Mouse (Mus musculus) urinary bladder, adult 2 months (tissue): ENCODE measurements around the gene Asb4. TPM values are rescaled to one million over a fixed set of nuclear protein-coding genes. Genes with fewer than 3 reads are reported as not detected.
"Not testable (repeated sequence)": the region's sequence is repeated elsewhere in the genome, so short reads cannot be mapped to it uniquely, and the experiment has no call there.

Experiments
- DNase-seq: peaks from one replicate; pipeline ENCODE4 v3.0.0; 2022; ENCODE audit warnings: low spot score
- polyA plus RNA-seq: library from polyadenylated mRNA; depleted of rRNA; stranded (reverse); fragments of >200 nt; gene quantifications from 2 replicates; pipeline ENCODE4 v1.2.3, GENCODE M21; 2012; rRNA removed

Gene Asb4
- polyA plus RNA-seq = 1.5 and 1.6 TPM in 2 replicates

DNA sequence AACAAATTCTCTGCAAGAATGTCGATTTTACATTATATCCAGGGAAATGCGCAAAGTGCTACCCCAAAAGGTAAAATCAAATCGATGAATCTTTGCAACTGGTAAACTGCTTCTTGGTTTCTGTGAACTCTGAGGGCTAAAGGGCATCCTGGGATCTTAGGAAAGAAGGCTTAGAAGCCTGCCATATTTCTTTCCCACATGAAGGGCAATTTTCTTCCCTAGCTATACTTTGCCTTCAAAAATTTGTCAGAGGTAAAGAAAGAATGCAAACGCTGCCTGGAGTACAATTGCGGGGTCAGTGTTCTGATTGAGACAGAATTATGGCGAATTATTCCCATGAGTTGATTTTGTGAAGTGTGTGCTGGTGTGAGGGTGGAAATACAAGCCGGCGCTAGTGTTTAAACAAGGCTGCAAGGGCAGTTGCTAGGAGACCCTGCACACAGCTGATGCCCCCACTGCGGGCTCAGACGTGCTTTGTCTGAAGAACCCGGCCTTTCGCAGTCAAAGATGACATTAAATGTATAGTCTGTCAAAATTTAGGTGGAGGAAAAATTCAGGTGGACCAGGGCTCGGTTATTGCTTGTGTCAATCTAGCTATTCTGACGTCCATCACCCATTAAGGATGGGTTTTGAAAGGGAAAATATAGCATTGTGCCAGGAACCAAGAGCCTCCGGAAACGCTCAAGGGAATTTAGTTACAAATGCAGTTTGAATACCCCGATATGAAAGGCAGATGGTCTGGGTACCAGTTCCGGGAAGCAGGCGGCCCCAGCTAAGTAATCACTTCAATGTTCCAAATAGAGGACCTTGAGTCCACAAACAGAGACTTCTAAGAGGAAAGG, at the start of gene Asb4:
TSS of gene Asb4 (plus strand) at position 51 of the 842 bp plus-strand sequence.
- no peak for DNase-seq

DNA sequence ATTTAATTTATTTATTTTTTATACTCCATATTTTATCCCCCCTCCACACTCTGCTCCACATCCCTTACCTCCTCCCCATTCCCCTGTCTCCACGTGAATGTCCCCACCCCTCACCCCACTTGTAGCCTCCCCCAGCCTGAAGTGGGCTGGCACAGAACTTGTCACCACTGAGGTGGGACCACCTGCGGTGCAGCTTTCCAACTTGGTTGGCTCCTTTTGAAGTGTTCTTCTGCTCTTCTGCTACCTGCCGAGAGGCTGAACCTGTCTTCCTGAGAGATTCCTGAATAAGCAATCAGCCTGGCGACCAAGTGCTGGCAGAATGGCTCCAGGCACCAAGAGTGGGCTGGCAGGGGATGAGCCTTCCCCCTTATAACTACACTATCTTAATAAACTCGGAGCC, 49.2 kb upstream of the Asb4 start:
- no peak for DNase-seq

DNA sequence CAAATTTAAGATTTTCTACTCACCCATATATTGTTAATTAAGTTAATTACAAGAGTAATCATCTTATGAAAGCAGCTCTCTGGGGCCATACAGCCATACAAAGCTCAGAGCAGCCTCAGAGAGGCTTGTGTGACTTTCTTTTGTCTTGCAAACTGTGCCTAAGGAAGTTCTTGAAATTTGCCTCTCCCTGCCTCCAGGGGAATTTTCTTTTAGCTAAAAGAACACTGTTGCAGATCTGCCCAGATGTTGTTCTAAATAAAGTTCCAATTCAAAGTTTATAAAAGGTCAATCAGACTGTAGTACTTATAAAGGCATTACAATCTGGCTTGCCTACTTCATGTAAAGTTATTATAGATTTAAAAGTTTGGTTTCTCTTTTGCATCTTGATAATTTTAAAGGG, 47.2 kb upstream of the Asb4 start:
- DNase-seq = not testable (repeated sequence)

DNA sequence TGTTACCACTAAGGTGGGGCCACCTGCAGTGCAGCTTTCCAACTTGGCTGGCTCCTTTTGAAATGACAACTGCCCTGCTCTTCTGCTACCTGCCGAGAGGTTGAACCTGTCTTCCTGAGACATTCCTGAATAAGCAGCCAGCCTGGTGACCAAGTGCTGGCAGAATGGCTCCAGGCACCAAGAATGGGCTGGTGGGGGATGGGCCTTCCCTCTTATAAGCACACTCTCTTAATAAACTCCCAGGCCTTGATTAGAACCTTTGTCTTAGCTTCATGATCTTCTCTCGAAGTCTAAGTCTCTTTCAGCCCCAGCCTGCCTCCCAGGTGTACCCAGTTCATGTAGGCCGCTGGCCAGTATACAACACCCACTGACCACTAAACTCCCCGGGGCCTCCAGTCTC, 44.4 kb upstream of the Asb4 start:
- not testable (repeated sequence) for DNase-seq

DNA sequence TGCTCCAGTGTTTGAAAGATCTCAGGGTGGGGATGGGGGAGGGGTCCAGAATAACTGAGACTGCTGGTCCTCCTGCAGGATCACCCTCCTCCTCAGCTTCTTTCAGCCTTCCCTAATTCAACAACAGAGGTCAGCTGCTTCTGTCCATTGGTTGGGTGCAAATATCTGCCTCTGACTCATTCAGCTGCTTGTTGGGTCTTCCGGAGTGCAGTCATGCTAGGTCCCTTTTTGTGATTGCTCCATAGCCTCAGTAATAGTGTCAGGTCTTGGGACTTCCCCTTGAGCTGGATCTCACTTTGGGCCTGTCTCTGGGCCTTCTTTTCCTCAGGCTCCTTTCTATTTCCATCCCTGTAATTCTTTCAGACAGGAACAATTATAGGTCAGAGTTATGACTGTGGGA, 43.9 kb upstream of the Asb4 start:
- DNase-seq = not testable (repeated sequence)

DNA sequence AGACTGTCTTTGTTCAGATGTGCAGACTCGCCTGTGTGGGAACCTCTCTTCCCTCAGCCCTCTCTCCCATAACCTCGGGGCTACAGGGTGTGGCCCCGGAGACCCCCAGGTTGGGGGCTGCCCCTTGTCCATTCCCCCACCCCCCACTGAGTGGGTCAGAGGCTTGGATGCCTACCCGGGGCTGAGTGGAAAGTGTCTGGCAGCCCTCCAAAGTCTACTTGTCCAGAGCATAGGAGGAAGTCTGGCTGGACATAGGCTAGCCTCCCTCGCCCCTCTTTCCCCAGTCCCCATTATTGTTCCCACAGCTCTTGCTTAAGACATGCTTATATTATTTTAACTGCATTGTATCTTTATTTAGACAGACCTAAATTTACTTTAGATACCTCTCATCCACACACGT, 38.9 kb upstream of the Asb4 start:
- DNase-seq = no peak

DNA sequence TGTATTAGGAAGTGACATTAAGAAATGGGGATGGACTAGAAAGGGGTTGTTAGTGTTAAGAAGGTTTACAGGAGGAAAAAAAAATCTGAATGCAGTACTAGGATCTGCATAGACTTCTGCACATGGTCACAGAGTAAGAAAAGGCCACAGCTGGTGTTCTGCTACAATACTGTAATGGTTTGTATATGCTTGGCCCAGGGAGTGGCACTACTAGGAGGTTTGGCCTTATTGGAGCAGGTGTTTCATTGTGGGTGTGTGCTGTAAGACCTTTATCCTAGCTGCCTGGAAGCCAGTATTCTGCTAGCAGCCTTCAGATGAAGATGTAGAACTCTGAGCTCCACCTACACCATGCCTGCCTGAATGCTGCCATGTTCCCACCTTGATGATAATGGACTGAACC, 25.3 kb upstream of the Asb4 start:
- no peak for DNase-seq

DNA sequence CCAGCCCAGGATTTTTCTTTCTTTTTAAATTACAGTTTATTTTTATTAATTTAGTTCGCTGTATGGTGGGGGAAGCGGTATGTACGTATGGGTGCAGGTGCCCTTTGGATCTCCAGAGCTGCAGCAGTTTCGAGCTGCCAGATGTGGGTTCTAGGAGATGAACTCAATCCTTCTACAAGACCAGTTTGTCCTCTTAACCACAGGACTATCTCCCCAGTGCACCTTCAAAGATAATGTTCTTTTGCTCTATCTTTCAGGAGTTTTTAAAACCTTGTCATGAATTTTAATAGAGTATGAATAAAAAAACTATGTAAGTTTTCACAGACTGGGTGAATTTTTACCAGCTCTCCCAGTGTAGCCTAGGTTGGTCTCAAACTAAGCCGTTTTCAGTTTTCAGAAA, 22.8 kb upstream of the Asb4 start:
- no peak for DNase-seq

DNA sequence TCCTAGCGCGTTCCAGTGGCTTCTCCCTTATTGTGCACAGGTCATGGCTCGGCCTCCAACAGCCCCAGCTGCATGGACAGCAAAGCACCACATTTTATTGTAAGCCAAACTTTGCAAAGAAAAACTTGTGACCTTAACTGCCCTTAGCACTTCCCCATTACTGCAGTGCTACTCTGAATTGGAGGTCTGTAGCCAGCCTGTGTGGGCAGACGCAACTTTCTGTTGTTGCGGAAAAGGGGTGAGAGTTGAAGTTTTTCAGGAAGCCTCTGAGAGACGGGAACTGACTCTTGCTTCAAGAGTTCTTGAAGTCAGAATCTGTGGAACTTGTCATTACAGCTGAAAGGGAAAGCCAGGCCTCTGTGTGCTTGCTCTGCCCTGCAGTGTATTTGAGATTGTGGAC, 21.2 kb upstream of the Asb4 start:
- DNase-seq = no peak

DNA sequence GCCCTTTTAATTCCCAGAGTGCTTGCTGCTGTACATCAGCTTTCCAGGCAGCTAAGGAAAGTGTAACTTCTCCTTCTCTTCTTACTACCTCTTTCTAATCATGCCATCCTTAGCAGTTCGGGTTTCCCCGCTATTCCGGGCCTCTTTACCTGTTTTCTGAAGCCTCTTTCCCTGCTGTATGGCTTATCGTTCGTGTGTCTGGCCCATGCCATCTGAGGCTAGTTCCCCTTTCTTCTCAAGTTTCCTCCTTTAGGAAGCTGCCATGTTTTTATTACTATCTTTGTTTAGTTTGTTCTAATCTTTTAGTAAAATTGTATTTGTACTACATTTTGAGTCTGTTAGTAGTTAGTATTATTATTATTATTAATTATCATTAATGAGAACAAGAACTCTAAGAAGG, 17.3 kb upstream of the Asb4 start:
- no peak for DNase-seq

DNA sequence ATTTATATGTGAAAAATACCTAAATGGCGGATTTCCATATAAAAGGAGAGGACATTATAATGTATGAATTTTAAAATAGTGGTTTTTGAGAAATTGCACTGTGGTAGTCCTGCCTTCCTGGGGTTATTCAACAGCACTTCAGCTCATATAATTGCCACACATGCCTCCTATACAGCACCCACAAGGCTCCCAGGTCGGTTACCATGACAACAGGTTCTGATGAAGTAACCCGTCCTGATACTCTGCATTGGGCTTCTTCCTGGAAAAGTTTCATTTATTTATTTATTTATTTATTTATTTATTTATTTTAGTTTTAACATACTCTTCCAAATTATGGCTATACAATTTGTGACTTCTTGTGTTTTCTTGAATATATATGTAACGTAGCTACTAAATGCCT, 6.3 kb upstream of the Asb4 start:
- no peak for DNase-seq

DNA sequence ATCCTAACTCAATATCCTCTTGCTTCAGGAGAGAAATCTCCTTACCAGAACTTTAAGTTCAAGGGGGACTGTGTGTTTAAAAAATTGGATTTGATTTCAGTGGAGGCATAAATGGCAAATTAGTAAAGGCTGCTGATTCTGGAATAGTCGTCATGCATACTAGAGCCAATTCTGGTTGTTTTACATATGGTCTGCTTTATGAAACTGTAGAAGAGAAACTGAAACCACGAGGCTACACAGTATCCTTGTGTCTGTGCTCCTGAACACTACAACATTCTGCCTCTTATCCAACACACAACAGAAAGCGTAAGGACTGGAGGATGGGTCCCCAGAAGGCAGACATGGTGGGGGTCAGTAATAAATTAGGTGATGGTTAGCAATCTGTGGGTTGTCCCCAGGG, 4.1 kb upstream of the Asb4 start:
- no peak for DNase-seq

DNA sequence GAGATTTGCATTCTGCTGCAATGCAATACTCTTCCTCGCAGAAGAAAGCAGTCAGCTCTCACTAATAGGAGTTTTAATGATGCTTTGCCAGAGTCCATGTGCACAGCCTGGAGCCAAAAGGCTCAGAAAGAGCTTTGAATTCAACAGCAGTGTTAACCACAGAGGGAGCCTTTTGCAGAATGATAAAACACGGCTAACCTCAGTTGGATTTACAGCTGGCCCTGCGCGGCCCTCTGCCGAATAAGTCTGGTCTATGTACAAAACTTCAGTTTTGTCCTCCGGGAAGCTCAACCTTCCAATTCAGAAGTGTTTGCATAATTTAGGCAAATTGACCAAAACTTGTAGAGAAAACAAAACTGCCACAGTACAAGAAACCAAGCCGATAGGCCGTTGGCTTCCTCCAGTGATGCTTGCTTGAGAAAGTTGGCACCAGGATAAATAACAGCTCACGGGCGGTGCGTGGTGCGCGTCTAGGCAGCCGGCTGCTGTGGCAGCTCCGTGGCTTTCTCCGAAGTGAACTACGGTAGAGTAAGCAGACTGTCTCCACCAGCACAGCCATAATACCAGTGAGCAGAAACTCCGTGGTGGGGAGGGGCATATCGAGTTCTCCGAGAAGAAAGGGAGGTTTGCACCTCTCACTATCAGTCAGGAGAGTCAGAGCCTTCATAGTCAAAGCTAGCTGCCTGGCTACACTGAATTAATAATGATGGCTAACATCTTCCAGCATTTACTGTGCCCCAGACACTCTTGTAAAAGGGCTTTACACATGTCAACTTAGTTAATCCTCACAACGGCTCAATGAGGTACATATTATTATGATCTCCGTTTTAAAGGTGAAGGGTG, 3.2 kb upstream of the Asb4 start:
- DNase-seq = no peak

DNA sequence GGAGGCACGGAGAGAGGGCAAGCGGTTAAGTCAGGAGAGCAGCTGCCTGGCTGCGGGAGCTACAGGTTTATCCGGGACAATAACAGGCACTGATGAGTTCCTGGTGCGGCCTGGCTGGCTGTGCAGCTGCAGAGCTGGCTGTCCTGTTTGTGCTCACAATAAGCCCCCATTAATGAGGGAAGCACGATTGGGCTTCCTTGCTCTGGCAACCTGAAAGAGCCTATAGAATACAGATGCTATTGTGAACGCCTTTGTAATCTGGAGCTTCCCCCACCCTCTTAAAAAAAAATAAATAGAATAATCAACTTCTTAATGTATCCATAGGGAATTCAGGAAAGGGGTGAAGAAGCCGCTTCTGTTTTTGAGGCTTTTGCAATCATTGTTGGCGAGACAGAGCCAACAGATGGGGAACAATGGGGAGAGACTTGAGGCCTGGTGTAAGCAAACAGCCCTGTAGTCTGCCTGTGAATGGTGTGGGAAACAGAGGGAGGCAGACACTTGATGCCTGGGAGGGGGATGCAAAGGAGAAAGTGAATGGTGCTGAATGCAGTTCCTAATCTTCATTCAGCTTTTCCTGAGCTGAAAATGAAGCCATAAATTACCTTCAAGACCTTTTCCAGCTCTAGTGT, 2.4 kb upstream of the Asb4 start:
- no peak for DNase-seq

DNA sequence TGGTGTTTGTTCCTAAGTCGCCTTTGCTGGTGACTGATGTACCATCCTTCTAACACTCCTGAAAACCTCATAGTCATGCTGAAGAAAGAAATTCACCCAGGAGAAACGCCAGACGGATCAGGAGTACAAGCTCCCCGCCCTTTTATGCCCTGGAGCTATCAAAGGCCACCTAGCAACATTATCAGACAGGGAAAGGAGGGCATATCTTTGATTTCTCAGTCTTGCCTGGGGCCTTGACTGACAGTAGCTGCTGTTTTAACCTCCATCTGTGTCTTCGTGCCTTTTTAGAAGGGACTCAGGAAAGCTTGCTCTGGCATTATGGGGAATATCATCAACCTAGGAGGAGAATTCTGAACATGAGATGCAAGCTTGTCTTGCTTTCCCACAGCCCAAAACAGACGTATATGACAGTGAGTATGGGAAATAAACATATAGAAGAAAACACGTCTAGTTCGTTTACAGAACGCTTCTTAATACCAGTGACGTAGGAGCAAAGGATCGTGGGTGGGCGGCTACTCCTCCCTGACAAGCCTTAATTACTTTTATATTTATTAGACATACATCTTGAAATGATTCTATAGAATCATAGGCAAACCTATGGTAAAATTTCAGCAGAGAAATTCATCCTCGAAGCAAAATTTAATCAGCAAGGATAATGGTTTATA, 1.1 kb upstream of the Asb4 start:
- no peak for DNase-seq

DNA sequence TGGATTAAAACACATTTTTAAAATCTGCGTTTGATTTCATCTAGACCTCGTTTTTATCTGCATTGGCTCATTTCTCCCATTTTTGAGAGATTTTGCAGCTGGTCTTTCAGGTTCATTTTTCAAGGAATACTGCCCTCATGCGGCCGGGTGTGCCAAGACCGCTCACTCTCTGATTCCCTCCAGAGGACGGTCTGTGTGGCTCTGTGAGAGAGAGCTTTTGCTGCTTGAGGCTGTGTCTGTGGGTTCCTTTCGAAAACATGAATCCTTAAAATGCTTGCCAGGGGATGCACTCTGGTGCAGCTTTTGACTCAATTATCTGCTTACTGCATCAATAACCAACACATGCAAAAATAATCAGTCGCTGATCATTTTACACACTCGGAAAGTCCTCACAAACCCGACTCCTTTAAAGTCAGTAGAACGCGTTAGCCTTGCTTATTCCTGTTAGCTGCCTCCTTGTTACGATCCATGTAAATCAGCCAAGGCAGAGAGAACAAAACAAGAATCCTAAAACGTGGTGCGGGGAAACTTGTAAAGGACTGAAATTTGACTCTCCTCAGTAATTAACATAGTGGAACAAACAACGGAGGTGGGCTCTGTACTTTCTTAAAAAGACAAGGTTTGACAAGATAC, 487 bp upstream of the Asb4 start:
- DNase-seq = peak; percentile 50

DNA sequence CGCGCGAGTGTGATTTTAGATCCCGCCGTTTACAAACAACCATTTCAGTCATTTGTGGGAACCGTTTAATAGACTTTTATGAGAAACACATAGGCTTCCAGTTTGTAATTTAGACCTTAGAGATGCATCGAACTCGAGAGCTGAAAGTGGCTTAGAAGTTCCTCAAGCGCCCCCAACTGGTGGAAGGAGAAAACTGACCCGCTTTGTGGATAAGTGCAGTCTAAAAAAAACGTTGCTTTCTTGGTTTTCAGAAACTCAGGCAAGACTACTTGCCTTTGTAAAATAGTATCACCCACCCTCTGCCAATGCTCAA, 948 bp downstream of the Asb4 start:
- DNase-seq = no peak

DNA sequence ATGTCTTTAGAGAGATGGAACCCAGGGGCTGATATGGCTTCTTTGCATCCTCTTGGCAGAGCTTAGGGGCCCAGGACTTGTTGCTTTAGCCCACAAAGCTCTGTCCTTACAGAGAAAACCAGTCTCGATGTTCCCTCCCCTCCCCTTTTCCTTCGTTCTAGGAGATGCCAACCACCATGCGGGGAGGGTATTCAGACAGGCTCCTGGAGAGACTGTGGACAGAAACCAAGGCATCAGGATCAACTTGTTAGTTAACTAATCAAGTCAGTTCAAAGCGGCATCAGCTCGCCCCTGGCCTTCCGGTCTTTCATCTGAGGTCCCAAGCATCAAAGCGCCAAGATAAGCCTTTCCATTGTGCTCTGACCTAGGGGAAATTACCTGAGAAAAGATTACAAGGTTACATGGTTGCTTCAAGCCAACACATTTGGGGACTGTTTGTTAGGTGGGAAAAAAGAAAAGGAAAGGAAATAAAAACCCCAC, 2.0 kb downstream of the Asb4 start:
- DNase-seq = no peak

DNA sequence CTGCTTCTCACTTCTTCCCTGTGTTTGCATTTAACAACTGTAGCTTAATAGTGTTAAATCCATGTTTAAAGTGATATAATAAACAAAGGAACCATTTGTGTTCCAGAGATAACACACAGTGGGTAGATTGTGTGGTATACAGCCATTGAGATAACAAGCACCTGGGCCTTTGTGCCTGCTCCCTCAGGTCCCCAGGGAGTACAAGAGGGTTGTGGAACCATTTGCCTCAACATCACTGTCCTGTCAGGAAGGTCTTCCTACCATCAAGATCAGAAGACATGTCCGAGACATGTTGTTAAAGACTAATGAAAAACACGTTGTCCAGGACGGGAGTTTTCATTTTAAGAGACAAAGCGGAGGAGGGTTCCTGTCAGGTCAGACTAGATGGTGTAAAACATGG, 3.3 kb downstream of the Asb4 start:
- no peak for DNase-seq

DNA sequence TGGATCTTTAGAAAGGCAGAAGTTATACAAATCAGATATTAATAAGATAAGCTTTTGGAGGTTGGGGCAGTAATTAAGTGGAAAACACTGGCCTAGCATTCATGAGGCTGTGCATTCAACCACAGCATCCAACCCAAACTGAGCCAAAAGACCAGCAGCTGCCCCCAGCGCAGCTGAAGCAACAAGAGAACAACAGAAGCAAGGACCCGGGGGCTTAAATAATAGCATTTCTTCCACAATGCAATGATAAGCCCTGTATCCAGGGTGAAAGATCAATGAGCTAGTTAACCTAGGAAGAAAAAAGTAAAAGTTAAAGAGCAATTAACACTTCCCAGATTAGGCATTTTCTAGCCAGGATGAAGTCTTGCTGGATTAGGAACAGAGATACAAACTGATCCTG, 4.2 kb downstream of the Asb4 start:
- no peak for DNase-seq

DNA sequence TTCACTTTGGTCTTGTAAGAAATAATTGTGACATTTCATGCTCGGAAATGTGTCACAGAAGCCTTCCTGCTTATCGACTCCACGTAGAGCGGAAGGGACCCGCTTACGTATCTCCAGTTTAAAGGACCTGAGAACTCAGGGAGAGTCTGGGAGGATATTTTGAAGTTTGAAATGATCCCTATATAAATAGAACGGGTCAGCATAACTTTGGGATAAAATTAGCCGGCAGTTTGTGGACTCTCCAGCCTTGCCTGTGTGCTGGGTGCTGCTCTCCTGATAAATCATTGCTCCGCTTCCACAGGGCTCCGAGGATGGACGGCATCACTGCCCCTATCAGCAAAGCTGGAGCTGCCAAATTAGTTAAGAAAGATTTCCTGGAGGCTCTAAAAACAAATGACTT, 7.1 kb downstream of the Asb4 start:
- no peak for DNase-seq

DNA sequence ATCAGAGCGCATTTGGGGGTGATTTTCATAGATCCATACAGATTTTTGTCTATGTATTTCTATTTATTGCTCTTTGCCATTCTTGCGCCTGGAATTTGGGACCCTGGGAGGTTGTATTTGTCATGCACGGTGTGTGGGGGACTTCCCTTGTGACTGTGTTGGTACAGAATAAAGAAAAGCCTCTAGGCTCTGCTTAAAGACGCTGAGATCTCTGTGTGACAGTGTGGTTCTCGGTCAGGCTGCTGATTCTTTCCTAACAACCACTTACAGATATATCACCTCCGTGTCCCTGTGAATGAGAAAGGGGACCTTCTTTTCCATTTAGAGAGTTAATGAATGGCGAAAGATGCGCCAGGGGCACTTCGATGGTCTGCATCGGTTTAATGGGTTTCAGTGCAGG, 7.8 kb downstream of the Asb4 start:
- DNase-seq = no peak
